ENCODE assay signal across 11 mouse cellular contexts in the genomic region with DNA sequence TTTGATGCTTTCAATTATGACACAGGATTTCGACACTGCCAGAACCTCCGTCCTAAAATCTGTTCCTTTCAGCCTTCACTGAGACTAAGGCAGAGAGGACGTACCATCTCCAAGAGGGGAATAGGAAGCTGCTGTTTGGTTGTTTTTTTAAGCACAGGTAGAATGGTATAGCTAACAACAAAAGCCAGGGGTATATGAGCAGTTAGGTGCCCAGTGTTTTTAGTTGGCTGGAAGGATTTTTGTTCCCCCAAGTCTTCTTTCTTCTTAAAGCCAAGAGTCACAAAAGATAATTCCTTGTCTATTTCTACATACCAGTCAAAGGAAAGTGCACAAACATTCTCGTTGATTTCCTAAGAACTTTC.
DNase-seq lines count a peak whose midpoint lies in the region; ATAC-seq lines count a peak whose summit lies in the region.
"Had no signal": no experiment of that assay in that cellular context is flagged by ENCODE, and none has a peak within 500 bp of the region (broad histone marks: within the 10 kb centered on the region; RNA-seq: fewer than 3 reads in every experiment).

No protein-coding gene starts in this region.

- DNase-seq in heart, postnatal 36 days, result no peak
- no peak for DNase-seq in intestine, embryonic 14.5 days (ENCODE audit: low spot score)
- no peak for DNase-seq in frontal cortex, postnatal 14 days (ENCODE audit: low spot score in 2 of 2)
- no peak for DNase-seq in adrenal gland, postnatal 36 days
- DNase-seq in kidney, adult 8-10 months, result no peak
- DNase-seq: cerebellum, adult 2 months; gastrocnemius, adult 2 months; lung, postnatal 36 days had no signal

- H3K4me3 ChIP-seq in heart, embryonic 14.5 days (ENCODE audit: control insufficient read depth in 1 of 2, insufficient read depth in 1 of 2, low read depth in 1 of 2, low read length in 2 of 2), result peak overlapping the region; percentile 76 to 78; a peak in 3 of 4 replicates
- peak overlapping the region; percentile 93 for H3K4me3 ChIP-seq in embryonic facial prominence, embryonic 12.5 days
- peak overlapping the region; percentile 94 for H3K4me3 ChIP-seq in intestine, embryonic 14.5 days (ENCODE audit: low read depth, low read length)
- peak overlapping the region; percentile 60 for H3K4me3 ChIP-seq in midbrain, embryonic 15.5 days
- H3K4me3 ChIP-seq: gastrocnemius, adult 2 months had no signal

- peaks cover 4% of the 10 kb centered on the region; the same call in 1 of the 2 replicates for H3K36me3 ChIP-seq in heart, embryonic 14.5 days (ENCODE audit: control insufficient read depth, insufficient read depth, low read length)
- 0 out of 2 replicates have a peak, but pooled peaks cover 9% of the 10 kb centered on the region for H3K36me3 ChIP-seq in embryonic facial prominence, embryonic 12.5 days
- peaks cover 21% of the 10 kb centered on the region for H3K36me3 ChIP-seq in intestine, embryonic 14.5 days (ENCODE audit: control insufficient read depth, insufficient read depth, low read length)
- no peaks in the 10 kb centered on the region for H3K36me3 ChIP-seq in midbrain, embryonic 15.5 days (replicated peaks)

- peak overlapping the region; percentile 55; the same call in 1 of the 2 replicates for H3K9ac ChIP-seq in heart, embryonic 14.5 days (ENCODE audit: low read length)
- H3K9ac ChIP-seq in embryonic facial prominence, embryonic 12.5 days, result peak overlapping the region; percentile 95
- H3K9ac ChIP-seq in intestine, embryonic 14.5 days (ENCODE audit: low read length), result peak overlapping the region; percentile 86
- H3K9ac ChIP-seq in midbrain, embryonic 15.5 days, result no peak overlapping the region

- H3K27me3 ChIP-seq in heart, embryonic 14.5 days (ENCODE audit: control insufficient read depth, insufficient read depth, low read length), result peaks cover 5% of the 10 kb centered on the region; the same call in 1 of the 2 replicates
- H3K27me3 ChIP-seq in embryonic facial prominence, embryonic 12.5 days, result 0 out of 2 replicates have a peak, but pooled peaks cover 3% of the 10 kb centered on the region
- no peaks in the 10 kb centered on the region for H3K27me3 ChIP-seq in intestine, embryonic 14.5 days (replicated peaks; ENCODE audit: control insufficient read depth, insufficient read depth, low read length)
- H3K27me3 ChIP-seq in midbrain, embryonic 15.5 days (replicated peaks), result no peaks in the 10 kb centered on the region; the same call in none of the 2 replicates

- peak overlapping the region; percentile 96 for H3K4me2 ChIP-seq in heart, embryonic 14.5 days (ENCODE audit: low read length)
- peak overlapping the region; percentile 77 for H3K4me2 ChIP-seq in embryonic facial prominence, embryonic 12.5 days (replicated peaks)
- peak overlapping the region; percentile 79 for H3K4me2 ChIP-seq in intestine, embryonic 14.5 days (ENCODE audit: low read length)
- H3K4me2 ChIP-seq in midbrain, embryonic 15.5 days, result peak overlapping the region; percentile 97

- peaks cover 19 to 21% of the 10 kb centered on the region in 2 experiments for H3K4me1 ChIP-seq in heart, embryonic 14.5 days (ENCODE audit: control insufficient read depth in 2 of 2, insufficient read depth in 2 of 2, low read length in 2 of 2)
- H3K4me1 ChIP-seq in embryonic facial prominence, embryonic 12.5 days, result peaks cover 63% of the 10 kb centered on the region
- H3K4me1 ChIP-seq in intestine, embryonic 14.5 days (replicated peaks; ENCODE audit: control insufficient read depth, insufficient read depth, low read length), result peaks cover 38% of the 10 kb centered on the region
- peaks cover 71% of the 10 kb centered on the region for H3K4me1 ChIP-seq in midbrain, embryonic 15.5 days

- H3K9me3 ChIP-seq in heart, embryonic 14.5 days (ENCODE audit: control insufficient read depth, low read length), result no peaks in the 10 kb centered on the region
- no peaks in the 10 kb centered on the region for H3K9me3 ChIP-seq in embryonic facial prominence, embryonic 12.5 days
- no peaks in the 10 kb centered on the region for H3K9me3 ChIP-seq in intestine, embryonic 14.5 days (ENCODE audit: control insufficient read depth, low read length)
- H3K9me3 ChIP-seq in midbrain, embryonic 15.5 days, result no peaks in the 10 kb centered on the region

- WGBS in heart, embryonic 14.5 days, result 73% methylated on average over 4 of the region's 4 CpGs
- 26% methylated on average over 4 of the region's 4 CpGs for WGBS in embryonic facial prominence, embryonic 12.5 days
- 23% methylated on average over 4 of the region's 4 CpGs for WGBS in intestine, embryonic 14.5 days
- whole genome bisulfite sequencing in midbrain, embryonic 15.5 days, result 14% methylated on average over 4 of the region's 4 CpGs

- H3K27ac ChIP-seq in heart, embryonic 14.5 days (replicated peaks in 1 of 2; ENCODE audit: control insufficient read depth in 1 of 2, insufficient read depth in 1 of 2, low read depth in 2 of 2, low read length in 2 of 2), result no peak overlapping the region
- peak overlapping the region; percentile 96 for H3K27ac ChIP-seq in embryonic facial prominence, embryonic 12.5 days
- peak overlapping the region; percentile 92; the same call in 1 of the 2 replicates for H3K27ac ChIP-seq in intestine, embryonic 14.5 days (ENCODE audit: low read depth)
- H3K27ac ChIP-seq in midbrain, embryonic 15.5 days, result peak overlapping the region; percentile 27; the same call in 1 of the 2 replicates
- H3K27ac ChIP-seq: gastrocnemius, adult 2 months had no signal

- ATAC-seq in heart, embryonic 14.5 days (ENCODE audit: insufficient number of reproducible peaks, insufficient read depth, low FRiP score, low read depth), result no peak
- no peak for ATAC-seq in embryonic facial prominence, embryonic 12.5 days (ENCODE audit: insufficient number of reproducible peaks, insufficient read depth, low FRiP score, low TSS enrichment)
- ATAC-seq in intestine, embryonic 14.5 days (replicated peaks; ENCODE audit: low FRiP score, low TSS enrichment, low read depth), result no peak
- ATAC-seq in midbrain, embryonic 15.5 days (replicated peaks), result no peak

- intact Hi-C loops in heart, postnatal 36 days (cut with DNase I), result no loop called here

Comparison
In these comparisons a context has a peak if more than half of its experiments do, and no peak if none do; other contexts are left out.
1. H3K27ac ChIP-seq: peak in embryonic facial prominence, embryonic 12.5 days (single experiment), intestine, embryonic 14.5 days (single experiment) and midbrain, embryonic 15.5 days (single experiment); none in heart, embryonic 14.5 days (0 of 2).
2. Peak in every context shown above with its lines, with median percentiles within 50 percentile points of each other: H3K4me2 ChIP-seq and H3K4me3 ChIP-seq.